Mouse (Mus musculus) G1E (cell line): ENCODE measurements at regions not wholly inside any gene's neighbourhood (a gene's known extent, or its start where the extent isn't known, plus 50 kb on each side); places are given as distances from the start of the nearest gene placed in this dataset.

ENCODE experiments used
- CTCF ChIP-seq: IDR thresholded peaks from 2 replicates; pipeline ENCODE4 v1.5.1; 2012; ENCODE audit warnings: low read depth, low read length, inconsistent platforms, mixed read lengths
- GATA1 ChIP-seq: IDR thresholded peaks from 2 replicates; pipeline ENCODE4 v1.6.1; 2012; ENCODE audit warnings: borderline replicate concordance, low read length, inconsistent platforms, mixed read lengths
- POLR2AphosphoS5 ChIP-seq: IDR thresholded peaks from 2 replicates; pipeline ENCODE4 v1.6.1; 2012; ENCODE audit warnings: low read depth, low read length, inconsistent platforms; ENCODE audit not compliant: insufficient replicate concordance
- TAL1 ChIP-seq: conservative IDR thresholded peaks from 2 replicates; pipeline ENCODE4 v1.6.1; 2012; ENCODE audit warnings: low read depth, low read length, inconsistent platforms, mixed read lengths

DNA sequence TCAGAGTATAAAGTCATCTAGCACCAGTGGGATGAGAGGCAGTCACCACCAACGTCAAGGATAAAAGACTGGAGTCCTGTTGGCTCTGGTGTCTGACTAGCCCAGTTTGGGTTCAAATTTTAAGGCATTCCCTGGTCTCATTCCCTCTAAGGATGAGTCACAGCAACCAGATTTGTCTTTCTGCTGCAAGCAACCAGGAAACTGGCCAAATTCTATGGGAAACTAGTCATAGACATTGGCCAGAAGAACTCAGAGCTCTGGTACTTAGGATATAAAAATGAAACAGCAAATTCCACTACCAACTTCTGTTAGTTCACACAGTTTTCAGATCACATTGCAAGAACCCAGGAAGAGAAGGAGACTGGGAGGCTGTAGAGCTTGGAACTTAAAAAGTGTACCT is 126.2 kb downstream of the Cdca7 start:
- TF ChIP-seq CTCF, result no peak
- TF ChIP-seq TAL1, result no peak
- no peak for TF ChIP-seq POLR2AphosphoS5
- TF ChIP-seq GATA1, result no peak
